Mouse (Mus musculus) ES-Bruce4 (cell line): ENCODE results near the gene Olfr506. TPM values are rescaled to one million over a fixed set of nuclear protein-coding genes. Genes with fewer than 3 reads are reported as not detected.
A peak's percentile ranks its signal among the peaks of the same experiment; 100 is the strongest.
"Not testable (repeated sequence)": the region's sequence is repeated elsewhere in the genome, so short reads cannot be mapped to it uniquely, and the experiment has no call there.

Experiments
- H3K27ac ChIP-seq: 2 replicates; pipeline ENCODE4 v1.5.1; 2012; ENCODE audit warnings: low read length, inconsistent platforms; ENCODE audit not compliant: insufficient read depth
- H3K27me3 ChIP-seq: 2 replicates; pipeline ENCODE4 v1.6.1; 2012; ENCODE audit warnings: mild to moderate bottlenecking, low read length, inconsistent platforms; ENCODE audit not compliant: control insufficient read depth, poor library complexity, insufficient read depth, severe bottlenecking
- H3K36me3 ChIP-seq: 2 replicates; pipeline ENCODE4 v1.6.1; 2012; ENCODE audit warnings: inconsistent platforms, mild to moderate bottlenecking, low read length, moderate library complexity; ENCODE audit not compliant: control insufficient read depth, poor library complexity, insufficient read depth, severe bottlenecking
- H3K4me1 ChIP-seq: one replicate; pipeline ENCODE4 v1.8.1; 2011; ENCODE audit warnings: low read length; ENCODE audit not compliant: control insufficient read depth, insufficient read depth
- H3K4me3 ChIP-seq: 2 replicates; pipeline ENCODE4 v1.5.1; 2011; ENCODE audit warnings: low read depth, mild to moderate bottlenecking, low read length
- H3K9ac ChIP-seq: 2 replicates; pipeline ENCODE4 v1.6.1; 2012; ENCODE audit warnings: low read depth, mild to moderate bottlenecking, inconsistent platforms; ENCODE audit not compliant: poor library complexity, severe bottlenecking
- H3K9me3 ChIP-seq: replicated peaks from 2 replicates; pipeline ENCODE4 v1.6.1; 2012; ENCODE audit warnings: mild to moderate bottlenecking, low read length, inconsistent platforms; ENCODE audit not compliant: control insufficient read depth, poor library complexity, insufficient read depth, severe bottlenecking
- CTCF ChIP-seq: IDR thresholded peaks from one replicate; pipeline ENCODE4 v1.8.1; 2011; ENCODE audit warnings: low read depth, low read length
- EP300 ChIP-seq: IDR thresholded peaks from 2 replicates; pipeline ENCODE4 v1.6.1; 2011; ENCODE audit warnings: low read depth, low read length; ENCODE audit not compliant: insufficient read depth
- POLR2A ChIP-seq: IDR thresholded peaks from one replicate; pipeline ENCODE4 v1.8.1; 2011; ENCODE audit warnings: low read length; ENCODE audit not compliant: insufficient read depth
- polyA plus RNA-seq: library from polyadenylated mRNA; stranded (reverse); fragments of >200 nt; gene quantifications from 2 replicates; pipeline ENCODE4 v1.2.4, GENCODE M21; 2011; ENCODE audit warnings: low read depth; ENCODE audit not compliant: missing spikeins, insufficient read depth, insufficient read length

Gene Olfr506
- polyA plus RNA-seq, result 0.20 TPM in 1 of 2 replicates, not detected in the other

- TF ChIP-seq CTCF (no peak), EP300 (no peak), POLR2A (no peak)
- no peak within 1 kb of the TSS for H3K9ac ChIP-seq
- no peaks in the 10 kb centered on the region for H3K4me1 ChIP-seq
These were observed at the start of gene Olfr506 for GRCm38 (mm10) chr7:108610487-108610886. Olfr506 (plus strand) TSS chr7:108610787.

GRCm38 (mm10) chr7:108565693-108566092, 44.9 kb upstream of the Olfr506 start, which contains the start of gene Olfr504:
Olfr504 (minus strand) TSS chr7:108565793.
- Histone ChIP-seq H3K9me3 (peaks cover 9% of the 10 kb centered on the region), H3K36me3 (no peaks in the 10 kb centered on the region), H3K4me3 (no peak within 1 kb of the TSS), H3K4me1 (no peaks in the 10 kb centered on the region), H3K9ac (no peak within 1 kb of the TSS), H3K27me3 (no peaks in the 10 kb centered on the region), H3K27ac (no peak within 1 kb of the TSS)
- no peak for TF ChIP-seq CTCF
- no peak for TF ChIP-seq POLR2A
- TF ChIP-seq EP300, result no peak

More at GRCm38 (mm10) chr7:108610487-108610886, at the start of gene Olfr506:
- H3K36me3 ChIP-seq, result no peaks in the 10 kb centered on the region
- no peak within 1 kb of the TSS for H3K27ac ChIP-seq
- no peaks in the 10 kb centered on the region for H3K27me3 ChIP-seq
- no peak within 1 kb of the TSS for H3K4me3 ChIP-seq
- H3K9me3 ChIP-seq, result peaks cover 8% of the 10 kb centered on the region; the same call in 1 of the 2 replicates

- Histone ChIP-seq H3K9ac (no peak overlapping the region), H3K9me3 (no peaks in the 10 kb centered on the region; the same call in 1 of the 2 replicates), H3K36me3 (no peaks in the 10 kb centered on the region), H3K4me3 (no peak overlapping the region), H3K4me1 (no peaks in the 10 kb centered on the region), H3K27me3 (no peaks in the 10 kb centered on the region), H3K27ac (no peak overlapping the region)
- TF ChIP-seq CTCF, result no peak
- no peak for TF ChIP-seq POLR2A
- TF ChIP-seq EP300, result no peak
These were observed 20.8 kb upstream of the Olfr506 start for GRCm38 (mm10) chr7:108589797-108590196.

GRCm38 (mm10) chr7:108601916-108602315, 8.7 kb upstream of the Olfr506 start:
- TF ChIP-seq EP300, result peak; percentile 48; the same call in 1 of the 2 replicates
- Histone ChIP-seq H3K9me3 (peaks cover 29% of the 10 kb centered on the region), H3K27ac (peak overlapping the region; percentile 73; the same call in 1 of the 2 replicates)
- H3K36me3 ChIP-seq, H3K27me3 ChIP-seq, H3K9ac ChIP-seq, H3K4me3 ChIP-seq, H3K4me1 ChIP-seq: not testable (repeated sequence)

- Histone ChIP-seq H3K4me1 (no peaks in the 10 kb centered on the region), H3K9ac (no peak overlapping the region), H3K4me3 (no peak overlapping the region), H3K27me3 (no peaks in the 10 kb centered on the region), H3K27ac (peak overlapping the region; percentile 81), H3K9me3 (peaks cover 8% of the 10 kb centered on the region; the same call in 1 of the 2 replicates), H3K36me3 (no peaks in the 10 kb centered on the region)
- no peak for TF ChIP-seq CTCF
- no peak for TF ChIP-seq POLR2A
- TF ChIP-seq EP300, result peak; percentile 67; the same call in 1 of the 2 replicates
These were observed 3.5 kb downstream of the Olfr506 start for GRCm38 (mm10) chr7:108614110-108614509.

- H3K27ac ChIP-seq, result peak overlapping the region; percentile 78
- not testable (repeated sequence) for H3K4me3 ChIP-seq, H3K9me3 ChIP-seq, H3K36me3 ChIP-seq, H3K9ac ChIP-seq, H3K4me1 ChIP-seq, H3K27me3 ChIP-seq
- peak; percentile 81 for TF ChIP-seq EP300
These were observed 6.2 kb downstream of the Olfr506 start for GRCm38 (mm10) chr7:108616781-108617180.
